Mouse (Mus musculus): ENCODE measurements around the gene Nrk. TPM values are rescaled to one million over a fixed set of nuclear protein-coding genes. Genes with fewer than 3 reads are reported as not detected.

Gene Nrk
- polyA plus RNA-seq (2017; shearing (Covaris generic)) = not detected

DNA sequence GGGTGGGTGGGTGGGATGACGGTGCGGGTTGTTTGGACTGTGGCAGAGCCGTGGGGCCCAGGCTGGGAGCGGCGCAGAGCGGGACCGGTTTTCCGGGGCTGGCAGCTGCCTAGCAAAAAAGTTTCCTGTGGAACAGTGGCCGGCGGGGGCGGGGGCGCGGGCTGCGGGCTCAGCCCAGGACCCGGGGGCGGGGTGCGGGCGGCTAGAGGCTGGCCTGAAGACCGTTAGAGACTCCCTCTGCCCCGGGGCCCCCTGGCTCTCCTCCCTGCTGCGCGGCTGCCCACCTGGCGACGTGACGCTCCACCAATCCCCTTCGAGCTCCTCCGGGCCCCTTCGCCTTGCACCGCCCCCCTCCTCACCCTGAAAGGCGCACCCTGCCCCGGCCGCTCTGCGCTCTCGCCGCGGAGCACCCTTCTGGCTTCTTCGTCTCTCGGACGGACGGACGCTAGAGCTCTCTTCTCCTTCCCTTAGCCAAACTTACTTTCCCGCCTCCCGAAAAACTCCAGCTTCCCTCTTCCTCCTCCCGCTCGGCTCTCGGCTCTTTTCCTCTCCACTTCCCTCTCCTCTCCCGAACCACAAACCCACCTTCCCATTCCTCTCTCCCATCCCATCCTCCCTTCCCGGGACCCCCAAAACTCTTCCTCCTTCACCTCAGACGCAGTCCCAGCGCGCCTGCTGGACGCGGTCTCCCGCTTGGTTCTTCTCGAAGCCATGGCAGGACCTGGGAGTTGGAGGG lies at the start of gene Nrk:
Gene Nrk, plus strand, starts transcription at position 390 of the 736 bp plus-strand sequence.

Other genes starting within 250 kb of the Nrk start
- gene Serpina7, start 170.8 kb downstream of the Nrk start, polyA plus RNA-seq (2017; shearing (Covaris generic)) = not detected
- not detected for gene 4930513O06Rik, start 171.8 kb downstream of the Nrk start, polyA plus RNA-seq (2017; shearing (Covaris generic))

All from CD4-positive, CD25-positive, alpha-beta regulatory T cell (primary cell).